ENCODE assay signal across 24 mouse cellular contexts in genomic region chr16:70524273-70524672, GRCm38 (mm10).
"Had no signal": no experiment of that assay in that cellular context is flagged by ENCODE, and none has a peak within 500 bp of the region (broad histone marks: within the 10 kb centered on the region; RNA-seq: fewer than 3 reads in every experiment).

No protein-coding gene starts in this region.

- H3K4me1 ChIP-seq: hindbrain, embryonic 10.5 days; hindbrain, embryonic 12.5 days; kidney, embryonic 15.5 days; limb, embryonic 12.5 days; limb, embryonic 15.5 days; liver, embryonic 12.5 days had no signal

- DNase-seq: gastrocnemius, postnatal 25 days; heart, adult 18-20 months; heart, postnatal 4 days; kidney, adult 11 months; kidney, adult 2 months; kidney, adult 9 months; kidney, postnatal 10 days; kidney, postnatal 25 days; layer of hippocampus, adult 9-11 months; layer of hippocampus, postnatal 36 days; left cerebral cortex, postnatal 4 days had no signal

- H3K4me3 ChIP-seq: heart, embryonic 13.5 days; heart, embryonic 15.5 days; hindbrain, embryonic 10.5 days; hindbrain, embryonic 12.5 days; kidney, embryonic 15.5 days; limb, embryonic 12.5 days; limb, embryonic 15.5 days; liver, embryonic 12.5 days had no signal

- H3K36me3 ChIP-seq: heart, embryonic 13.5 days; heart, embryonic 15.5 days; hindbrain, embryonic 10.5 days; hindbrain, embryonic 12.5 days; kidney, embryonic 15.5 days; limb, embryonic 12.5 days; limb, embryonic 15.5 days; liver, embryonic 12.5 days had no signal

- ATAC-seq: hindbrain, embryonic 16.5 days; intestine, embryonic 16.5 days; liver, embryonic 12.5 days had no signal

- H3K27ac ChIP-seq: heart, embryonic 13.5 days; heart, embryonic 15.5 days; hindbrain, embryonic 10.5 days; hindbrain, embryonic 12.5 days; hindbrain, embryonic 14.5 days; kidney, embryonic 15.5 days; limb, embryonic 12.5 days; limb, embryonic 15.5 days; liver, embryonic 12.5 days; liver, embryonic 14.5 days had no signal

- H3K27me3 ChIP-seq: heart, embryonic 13.5 days; heart, embryonic 15.5 days; hindbrain, embryonic 12.5 days; kidney, embryonic 15.5 days; limb, embryonic 12.5 days; limb, embryonic 15.5 days; liver, embryonic 12.5 days had no signal

- H3K4me2 ChIP-seq: heart, embryonic 11.5 days; heart, embryonic 13.5 days; heart, embryonic 15.5 days; hindbrain, embryonic 12.5 days; hindbrain, embryonic 14.5 days; kidney, embryonic 15.5 days; limb, embryonic 12.5 days; limb, embryonic 15.5 days; liver, embryonic 12.5 days had no signal

- H3K9ac ChIP-seq: heart, embryonic 13.5 days; heart, embryonic 15.5 days; hindbrain, embryonic 12.5 days; hindbrain, embryonic 14.5 days; kidney, embryonic 15.5 days; limb, embryonic 12.5 days; limb, embryonic 15.5 days; liver, embryonic 12.5 days; liver, embryonic 14.5 days had no signal

- H3K9me3 ChIP-seq: heart, embryonic 13.5 days; heart, embryonic 15.5 days; hindbrain, embryonic 10.5 days; hindbrain, embryonic 12.5 days; kidney, embryonic 15.5 days; limb, embryonic 12.5 days; limb, embryonic 15.5 days; liver, embryonic 12.5 days had no signal
